Comparison of ENCODE assay signal across 8 mouse cellular contexts in the genomic region with DNA sequence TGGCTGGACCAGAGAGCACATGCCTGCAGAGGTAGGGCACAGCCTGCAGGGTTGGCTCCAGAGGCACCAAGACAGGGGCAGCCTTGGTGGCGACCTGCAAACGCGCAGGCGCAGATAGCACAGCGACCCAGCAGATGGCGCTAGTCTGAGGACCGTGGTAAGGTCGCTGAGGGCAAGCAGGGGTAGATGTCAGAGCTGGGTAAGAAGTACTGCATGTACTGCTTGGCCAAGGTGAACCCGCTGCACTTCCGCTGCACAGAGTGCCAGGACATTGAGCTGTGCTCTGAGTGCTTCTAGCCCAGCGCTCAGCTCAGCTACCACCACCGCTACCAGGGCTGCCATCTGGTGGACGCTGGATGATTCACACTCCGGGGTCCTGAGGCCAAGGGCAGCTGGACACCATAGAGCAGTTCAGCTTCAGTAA.
DNase-seq lines count a peak whose midpoint lies in the region; ATAC-seq lines count a peak whose summit lies in the region.
"Not testable (repeated sequence)": the region's sequence is repeated elsewhere in the genome, so short reads cannot be mapped to it uniquely, and the experiment has no call there.

No protein-coding gene starts in this region.

- 2% methylated on average over 14 of the region's 14 CpGs for WGBS in heart, embryonic 14.5 days
- WGBS in liver, embryonic 11.5 days, result 4% methylated on average over 14 of the region's 14 CpGs

- DNase-seq in fibroblast of lung, adult 2 months (ENCODE audit: low read depth), result peak; percentile 46
- peak; percentile 85 for DNase-seq in kidney, postnatal 10 days
- peak; percentile 75 for DNase-seq in liver, embryonic 11.5 days (ENCODE audit: low spot score)
- peak; percentile 93 for DNase-seq in naive thymus-derived CD4-positive, alpha-beta T cell, adult 2 months (ENCODE audit: low read depth)
- DNase-seq in splenic B cell, adult 2 months (ENCODE audit: low read depth, low spot score), result peak; percentile 92

- H3K9ac ChIP-seq in heart, embryonic 14.5 days (ENCODE audit: low read length), result 0 out of 2 replicates have a peak overlapping the region, but pooled peaks have one; percentile 47
- peak overlapping the region; percentile 20; the same call in 1 of the 2 replicates for H3K9ac ChIP-seq in liver, embryonic 11.5 days (ENCODE audit: low read depth, low read length)

- not testable (repeated sequence) for H3K27ac ChIP-seq in brown adipose tissue, adult 24 weeks (replicated peaks; ENCODE audit: low read depth, low read length); heart, embryonic 14.5 days (replicated peaks in 1 of 2; ENCODE audit: control insufficient read depth in 1 of 2, insufficient read depth in 1 of 2, low read depth in 2 of 2, low read length in 2 of 2); liver, embryonic 11.5 days (ENCODE audit: low read depth, low read length)

- not testable (repeated sequence) for H3K27me3 ChIP-seq in heart, embryonic 14.5 days (ENCODE audit: control insufficient read depth, insufficient read depth, low read length); liver, embryonic 11.5 days (replicated peaks; ENCODE audit: control insufficient read depth, insufficient read depth, low read length); splenic B cell, adult 2 months (ENCODE audit: control insufficient read depth, insufficient read depth, low read length, poor library complexity, severe bottlenecking)

- peak overlapping the region; percentile 61 for H3K4me2 ChIP-seq in heart, embryonic 14.5 days (ENCODE audit: low read length)
- peak overlapping the region; percentile 63 for H3K4me2 ChIP-seq in liver, embryonic 11.5 days

- ATAC-seq in CD4-positive, CD25-positive, alpha-beta regulatory T cell, adult 4 months, result peak; percentile 97
- peak; percentile 68 for ATAC-seq in heart, embryonic 14.5 days (ENCODE audit: insufficient number of reproducible peaks, insufficient read depth, low FRiP score, low read depth)
- peak; percentile 87 for ATAC-seq in liver, embryonic 11.5 days (replicated peaks; ENCODE audit: low FRiP score)

- H3K4me3 ChIP-seq in brown adipose tissue, adult 24 weeks (ENCODE audit: insufficient read depth, low read depth, low read length), result peak overlapping the region; percentile 7; the same call in 1 of the 2 replicates
- H3K4me3 ChIP-seq in heart, embryonic 14.5 days (ENCODE audit: control insufficient read depth in 1 of 2, insufficient read depth in 1 of 2, low read depth in 1 of 2, low read length in 2 of 2), result peak overlapping the region; percentile 25 to 48
- H3K4me3 ChIP-seq in liver, embryonic 11.5 days (ENCODE audit: low read depth, low read length), result peak overlapping the region; percentile 37

- H3K9me3 ChIP-seq in heart, embryonic 14.5 days (ENCODE audit: control insufficient read depth, low read length); liver, embryonic 11.5 days (ENCODE audit: control insufficient read depth, low read length): not testable (repeated sequence)

- H3K4me1 ChIP-seq in brown adipose tissue, adult 24 weeks (ENCODE audit: control insufficient read depth, insufficient read depth, insufficient read length, low read length); heart, embryonic 14.5 days (ENCODE audit: control insufficient read depth in 2 of 2, insufficient read depth in 2 of 2, low read length in 2 of 2); liver, embryonic 11.5 days (replicated peaks; ENCODE audit: control insufficient read depth, insufficient read depth, low read length): not testable (repeated sequence)

- not testable (repeated sequence) for H3K36me3 ChIP-seq in heart, embryonic 14.5 days (ENCODE audit: control insufficient read depth, insufficient read depth, low read length); liver, embryonic 11.5 days (ENCODE audit: control insufficient read depth, insufficient read depth, low read length); splenic B cell, adult 2 months (ENCODE audit: control insufficient read depth, insufficient read depth, low read length, poor library complexity, severe bottlenecking)
